Mouse (Mus musculus) retina, postnatal 7 days (tissue): ENCODE measurements around the gene Mlec.

ENCODE experiments used
- DNase-seq: peaks from one replicate; pipeline ENCODE4 v3.0.0-alpha.2; 2012; ENCODE audit warnings: low read depth, low spot score

The Mlec gene

DNA sequence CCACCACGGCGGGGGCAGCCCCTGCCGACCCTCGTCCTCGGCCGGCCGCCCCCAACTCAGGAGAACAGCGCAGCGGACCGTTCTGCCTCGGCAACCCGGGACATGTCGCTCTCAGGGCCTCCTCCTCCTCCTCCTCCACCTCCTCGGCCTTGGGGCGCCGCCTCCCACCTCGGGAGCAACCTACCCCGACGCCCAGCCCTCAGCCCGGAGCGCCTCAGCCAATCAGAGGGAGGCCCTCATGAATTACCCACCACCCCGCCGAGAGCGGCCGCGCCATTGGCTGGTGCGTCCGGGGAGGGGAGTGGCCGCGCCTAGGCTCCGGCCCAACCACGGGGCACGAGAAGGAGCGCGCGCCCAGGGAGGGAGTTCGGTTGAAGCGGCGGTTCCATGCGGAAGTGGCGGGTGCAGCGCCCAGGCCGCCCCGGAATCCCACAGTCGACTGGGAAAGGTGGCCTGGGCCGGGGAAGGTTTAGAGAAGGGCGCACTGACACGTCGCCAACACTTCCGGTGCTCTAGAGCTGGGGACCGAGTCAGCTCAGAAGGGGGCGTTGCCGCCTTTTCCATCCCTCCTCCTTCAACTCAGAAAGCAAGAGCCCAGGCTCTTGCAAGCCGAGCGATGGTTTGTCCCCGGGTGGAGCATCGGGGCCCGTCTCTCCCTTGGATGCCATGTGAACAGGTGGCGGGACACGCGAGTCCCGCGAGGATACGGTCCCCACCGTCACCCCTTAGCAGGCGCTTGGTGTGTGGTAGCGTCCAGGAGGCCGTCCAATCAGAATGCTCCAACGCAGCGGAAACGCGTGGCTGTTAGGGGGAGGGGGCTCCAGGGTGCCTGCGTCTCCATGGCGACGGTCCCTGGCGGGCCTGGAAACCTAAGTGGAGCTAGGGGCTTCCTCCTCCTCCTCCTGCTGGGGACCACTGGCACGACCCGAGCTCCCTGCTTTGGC is at the start of gene Mlec:
TSS of gene Mlec (minus strand) at position 140 of the 944 bp plus-strand sequence.
- DNase-seq = peak; percentile 96

DNA sequence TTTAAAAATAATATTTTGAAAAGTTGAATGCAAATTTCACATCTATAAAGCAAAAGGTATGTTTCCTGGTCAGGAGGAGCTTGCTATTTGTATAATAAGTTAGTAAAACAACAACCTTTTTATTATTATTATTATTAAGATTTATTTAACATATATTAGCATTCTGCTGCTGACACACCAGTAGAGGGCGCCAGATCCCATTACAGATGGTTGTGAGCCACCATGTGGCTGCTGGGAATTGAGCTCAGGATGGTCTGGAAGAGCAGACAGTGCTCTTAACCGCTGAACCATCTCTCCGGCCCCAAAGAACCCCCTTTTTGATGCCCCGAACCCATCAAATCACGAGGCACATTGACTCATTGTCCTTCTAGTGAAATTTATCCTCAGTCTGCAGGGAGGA is 49.3 kb upstream of the Mlec start:
- no peak for DNase-seq

DNA sequence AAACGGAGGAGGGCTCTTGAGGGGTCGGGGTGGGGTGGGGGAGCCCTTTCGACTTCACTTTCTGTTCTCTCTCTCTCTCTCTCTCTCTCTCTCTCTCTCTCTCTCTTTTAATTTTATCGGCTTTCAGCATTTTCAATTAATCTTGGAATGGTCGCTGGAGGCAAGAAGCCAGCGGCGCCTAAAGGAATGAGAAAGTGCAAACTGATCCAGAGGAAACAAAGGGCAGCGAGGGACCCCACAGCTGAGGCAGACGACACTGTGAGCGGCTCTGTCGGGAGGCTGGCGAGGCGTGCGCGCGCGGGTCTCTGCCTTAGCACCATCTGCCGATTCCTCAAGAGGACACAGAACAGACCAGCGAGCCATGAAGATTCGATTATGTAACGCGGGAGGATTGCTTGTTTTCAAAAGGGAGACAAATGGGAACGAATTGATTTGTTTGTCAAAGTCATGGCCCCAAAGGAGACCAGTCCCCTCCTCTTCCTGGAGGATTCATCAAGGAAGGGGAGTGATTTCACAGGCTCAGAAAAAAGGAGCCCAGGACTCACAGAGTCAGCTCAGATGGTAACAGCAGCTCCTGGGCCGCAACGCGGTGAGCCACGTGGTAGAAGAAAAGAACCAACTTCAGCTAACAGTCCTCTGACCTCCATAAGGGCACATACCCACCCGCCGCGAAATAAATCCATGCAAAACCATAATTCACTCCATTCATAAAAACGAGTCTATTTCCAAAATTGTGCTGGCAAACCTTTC is 46.8 kb upstream of the Mlec start:
- DNase-seq = no peak

DNA sequence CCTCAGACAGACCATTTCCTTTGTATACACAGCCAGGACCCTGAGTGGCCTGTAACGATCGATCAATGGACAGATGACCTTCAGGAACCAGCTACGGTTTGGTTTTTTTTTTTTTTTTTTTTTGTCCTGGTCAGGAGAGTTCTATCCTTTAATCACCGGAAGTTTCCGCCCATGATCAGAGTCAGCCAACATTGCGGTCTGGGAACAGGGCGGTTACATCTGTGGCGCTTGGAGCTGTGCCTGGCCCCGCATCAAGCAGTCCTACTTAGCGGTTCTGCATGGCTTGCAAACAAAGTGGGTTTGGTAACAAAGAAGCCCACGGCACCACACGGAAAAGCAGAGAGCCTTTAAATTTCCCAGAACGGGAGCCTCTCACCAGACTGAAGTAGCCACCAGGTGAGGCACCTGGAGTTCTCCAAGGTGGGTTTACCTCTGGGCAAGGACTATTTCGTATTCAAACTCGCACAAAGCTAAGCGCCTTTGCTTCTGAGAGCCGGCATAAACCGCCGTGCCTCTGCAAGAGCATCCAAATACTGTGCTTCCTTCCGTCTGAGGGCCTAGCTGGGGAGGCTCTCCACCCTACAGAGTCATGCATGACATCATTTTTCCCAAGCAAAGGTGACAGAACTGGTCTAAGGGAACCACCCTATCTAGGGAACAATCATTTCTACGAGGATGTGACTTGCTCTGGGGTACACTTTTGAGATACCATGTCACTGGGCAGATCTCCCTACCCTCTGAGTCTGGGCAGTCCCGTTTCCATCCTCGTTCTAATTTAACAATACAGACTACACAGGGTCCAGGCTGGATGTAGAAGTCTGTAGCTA is 46.0 kb upstream of the Mlec start:
- DNase-seq = no peak

DNA sequence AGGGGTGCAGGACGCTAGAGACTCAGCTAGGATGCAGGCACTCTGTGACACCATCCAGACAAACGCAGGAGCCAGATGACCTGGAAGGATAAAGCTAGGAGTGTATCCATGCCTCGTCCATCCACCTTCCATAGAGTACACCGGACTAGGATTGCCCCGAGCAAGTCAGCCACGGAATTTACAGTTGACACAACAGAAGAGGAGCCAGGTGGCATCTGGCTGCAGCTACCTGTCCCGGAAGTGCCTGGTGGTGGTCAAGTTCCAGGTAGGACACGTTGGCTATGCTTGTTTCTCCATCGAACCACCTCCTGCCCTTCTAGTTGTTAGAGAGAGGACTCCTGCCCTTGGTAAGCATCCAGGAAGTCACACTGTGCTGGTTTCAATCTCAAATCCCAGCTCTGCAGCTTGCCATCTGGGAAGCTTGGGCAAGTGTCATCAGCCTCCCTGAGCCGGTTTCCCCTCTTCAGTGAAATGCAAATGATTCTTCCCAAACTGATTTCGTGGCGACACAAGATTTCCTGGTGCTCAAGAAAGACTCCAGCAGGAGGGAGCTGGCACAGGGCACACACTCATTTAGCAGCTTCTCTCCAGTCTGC is 36.7 kb upstream of the Mlec start:
- DNase-seq = no peak

DNA sequence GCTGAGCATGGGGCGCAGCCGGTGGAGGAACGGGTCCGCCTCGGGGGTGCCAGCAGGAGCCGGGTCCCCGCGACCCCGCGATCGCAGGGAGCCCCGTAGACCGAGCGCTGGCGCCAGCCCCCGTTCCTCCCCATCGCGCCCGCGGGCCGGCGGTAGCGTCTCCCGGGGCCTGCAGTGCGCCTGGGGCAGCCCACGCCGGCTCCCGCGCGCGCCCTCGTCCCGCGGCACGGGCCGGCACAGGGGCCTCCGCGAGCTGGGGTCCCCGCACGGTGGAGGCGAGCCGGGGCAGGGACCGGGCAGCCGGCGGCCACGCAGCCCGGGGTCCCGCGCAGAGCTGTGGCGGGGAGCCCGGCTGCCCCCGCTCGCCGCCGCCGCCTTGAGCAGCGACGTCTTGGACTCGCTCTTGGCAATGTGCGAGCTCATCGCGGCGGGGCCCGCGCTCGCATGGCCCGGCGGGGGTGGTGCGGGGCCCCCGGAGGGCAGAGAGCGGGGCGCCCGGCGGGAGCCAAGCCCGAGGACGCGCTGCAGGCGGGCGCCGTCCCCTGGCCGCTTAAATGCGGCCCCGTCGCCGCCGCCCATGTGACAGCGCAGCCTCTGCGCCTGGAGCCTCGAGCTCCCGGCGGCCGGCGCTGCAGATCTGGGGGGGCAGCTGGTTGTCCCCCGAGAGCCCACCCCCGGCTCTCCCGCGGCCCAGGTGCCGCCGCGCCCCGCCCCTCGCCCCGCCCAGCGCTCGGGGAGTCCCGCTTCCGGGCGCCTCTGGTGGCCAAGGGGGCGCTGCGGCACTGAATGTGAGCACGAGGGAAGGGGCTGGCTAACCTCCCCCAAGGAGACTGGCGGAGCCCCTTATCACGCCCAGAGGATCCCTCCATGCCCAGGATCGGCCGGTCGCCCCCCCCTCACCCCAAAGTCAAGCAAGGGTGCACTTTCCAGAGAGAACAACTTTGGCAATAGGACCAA is 36.0 kb upstream of the Mlec start, which contains the start of gene Cabp1:
TSS of gene Cabp1 (minus strand) at position 713 of the 957 bp plus-strand sequence.
- DNase-seq = no peak

DNA sequence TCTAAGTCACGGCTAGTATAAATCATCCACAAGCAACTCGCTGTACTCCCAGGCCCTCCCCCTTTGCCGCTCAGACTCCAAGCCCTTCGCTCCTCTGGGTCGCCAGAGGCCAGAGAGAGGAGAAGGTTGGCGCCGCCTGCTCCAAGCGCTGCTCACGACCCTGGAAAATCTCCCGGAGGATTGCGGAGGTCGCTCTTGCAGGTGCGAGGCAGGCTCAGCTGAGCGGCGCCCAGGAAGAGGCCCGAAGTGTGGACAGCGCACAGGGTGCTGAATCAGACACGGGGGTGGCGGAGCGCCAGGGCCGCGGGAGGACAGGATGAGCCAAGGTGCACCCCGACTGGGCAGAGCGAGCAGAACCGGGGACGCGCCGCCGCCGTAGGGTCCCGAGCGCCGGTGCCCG is 35.2 kb upstream of the Mlec start:
- no peak for DNase-seq

DNA sequence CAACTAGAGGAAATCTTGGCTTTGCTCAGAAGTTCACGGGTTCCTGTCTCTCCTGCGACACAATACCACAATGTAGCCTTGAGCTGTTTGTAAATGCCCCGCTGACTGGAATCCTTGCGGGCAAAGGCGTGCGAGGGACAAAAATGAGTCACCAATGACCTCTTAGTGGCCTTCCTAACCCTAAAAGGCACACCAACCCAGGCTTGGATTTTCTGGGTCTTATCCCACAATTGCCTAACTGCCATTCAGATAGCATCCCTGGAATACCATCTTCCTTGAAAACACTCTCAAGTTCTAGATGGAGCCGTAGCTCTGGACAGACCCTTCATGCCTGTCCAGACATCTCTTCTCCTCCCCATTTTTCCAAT is 34.8 kb upstream of the Mlec start:
- DNase-seq = no peak

DNA sequence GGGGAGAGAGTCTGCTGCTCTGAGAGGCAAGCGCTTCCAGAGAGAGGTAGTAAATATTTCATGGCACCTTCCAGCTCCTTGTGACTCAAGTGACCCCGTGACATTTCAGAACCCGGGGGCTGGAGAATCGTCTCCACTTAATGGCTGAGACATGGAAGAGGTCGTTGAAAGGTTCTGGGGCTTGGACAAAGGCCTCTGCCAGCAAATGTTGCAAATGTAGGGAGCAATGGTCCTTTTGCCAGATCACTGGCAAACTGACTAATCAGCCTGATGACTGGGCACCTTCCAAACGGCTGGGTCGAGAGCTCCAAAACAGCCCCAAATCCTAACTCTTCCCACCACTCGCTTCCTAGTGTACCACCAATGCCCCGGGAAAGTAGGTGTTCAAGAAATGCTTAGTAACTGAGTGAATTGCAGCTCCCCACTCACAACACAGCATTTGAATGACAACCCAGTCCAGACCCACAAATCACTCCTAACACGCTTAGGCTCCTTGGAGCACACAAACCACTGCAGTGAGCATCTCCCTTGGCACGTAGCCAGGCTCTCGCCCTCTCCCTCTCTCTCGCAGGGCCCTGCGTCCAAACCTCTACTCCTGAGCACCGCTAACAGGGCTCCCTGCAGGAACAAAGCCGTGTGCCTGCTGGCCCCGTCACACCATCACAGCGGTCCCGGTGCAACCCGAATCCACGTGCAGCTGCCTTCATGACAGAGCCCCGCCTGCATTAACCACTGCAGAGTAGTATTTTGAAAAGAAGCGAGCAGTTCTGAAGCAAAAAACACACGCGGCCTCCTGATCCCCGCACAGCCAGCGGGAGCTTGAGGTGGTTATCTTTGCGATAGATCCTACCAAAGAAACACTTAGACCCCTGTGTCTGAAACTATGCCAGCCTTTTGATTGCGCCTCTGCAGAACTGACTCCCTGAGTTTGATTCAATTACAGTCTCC is 34.2 kb upstream of the Mlec start:
- no peak for DNase-seq

DNA sequence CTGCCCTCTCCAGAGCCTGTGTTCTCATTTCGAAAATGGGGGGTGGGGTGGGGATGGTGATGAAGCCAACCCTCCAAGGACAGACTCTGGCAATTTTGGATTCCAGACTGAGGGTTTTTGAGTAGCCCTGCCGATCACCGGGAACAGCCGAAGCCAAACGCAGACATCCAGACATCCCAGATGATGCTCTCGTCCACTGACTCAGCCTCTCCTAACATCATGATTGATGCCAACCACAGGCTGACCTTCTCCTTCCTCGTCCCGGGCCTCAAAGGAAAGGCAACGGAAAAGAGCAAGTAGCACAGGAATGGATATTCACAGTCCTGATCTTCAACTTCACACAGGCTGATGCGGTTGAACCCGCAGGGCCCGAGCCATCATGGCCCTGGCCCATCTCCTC is 32.1 kb upstream of the Mlec start:
- no peak for DNase-seq

DNA sequence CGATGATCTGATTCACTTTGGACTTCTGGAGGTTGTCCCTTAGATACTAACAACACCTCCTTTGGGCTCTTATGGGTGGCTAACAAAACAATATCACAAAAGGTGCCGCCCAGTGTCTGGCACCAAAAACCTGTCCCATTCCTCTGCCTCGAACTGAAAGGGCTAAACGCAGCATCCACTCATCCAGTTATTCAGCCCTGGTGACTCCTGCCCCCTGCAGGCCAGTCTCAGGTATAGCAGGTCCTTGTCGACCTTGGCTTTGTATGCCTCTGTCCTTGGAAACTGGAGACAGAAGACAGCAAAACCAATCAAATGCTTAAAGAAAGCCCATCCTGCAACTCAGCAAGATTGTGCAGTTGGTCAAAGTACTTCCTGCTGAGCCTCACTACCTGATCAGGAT is 30.8 kb upstream of the Mlec start:
- DNase-seq = no peak

DNA sequence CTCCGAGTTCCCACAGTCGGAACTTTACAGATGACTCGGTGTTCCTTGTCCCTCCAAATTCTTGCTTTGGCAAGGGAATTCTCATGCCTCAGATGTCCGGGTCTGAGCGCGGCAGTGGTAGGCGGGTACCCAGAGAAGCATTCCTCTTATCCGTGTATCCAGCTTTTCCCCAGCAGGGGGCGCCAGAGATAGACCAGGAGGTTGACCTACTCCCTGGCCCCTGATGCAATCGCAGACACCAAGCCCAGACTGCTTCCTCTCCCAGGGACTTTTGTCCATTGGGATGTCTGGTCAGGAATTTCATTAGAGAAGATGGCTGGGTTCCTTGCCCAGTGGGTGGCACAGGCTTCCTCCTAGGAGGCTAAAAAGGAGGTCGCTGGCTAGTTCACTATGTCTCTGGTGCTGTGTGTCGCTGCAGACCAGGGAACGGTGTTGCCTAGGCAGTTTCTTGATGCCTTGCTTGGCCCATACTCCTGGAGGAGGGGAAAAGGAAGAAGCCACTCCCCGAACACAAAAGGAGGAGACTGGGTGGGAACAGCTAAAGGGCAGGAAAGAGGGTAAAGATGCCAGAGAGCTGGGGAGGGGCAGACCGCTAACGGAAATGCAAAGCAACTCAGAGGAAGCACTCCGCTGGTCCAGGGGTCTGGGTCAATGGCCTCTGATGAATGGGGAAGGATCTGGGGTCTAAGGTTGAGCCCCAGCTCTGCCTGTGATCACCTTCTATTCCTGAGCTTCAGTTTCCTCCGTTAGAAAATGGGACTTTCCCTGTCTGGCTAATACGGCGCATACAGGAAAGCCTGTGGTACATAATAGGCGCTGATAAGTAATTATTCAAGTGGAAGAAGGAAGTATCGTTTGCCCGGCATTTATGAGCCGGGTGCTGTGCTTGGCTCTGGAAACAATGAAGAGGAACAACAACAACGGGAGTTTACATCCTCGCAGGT is 29.5 kb upstream of the Mlec start:
- peak; percentile 81 for DNase-seq

DNA sequence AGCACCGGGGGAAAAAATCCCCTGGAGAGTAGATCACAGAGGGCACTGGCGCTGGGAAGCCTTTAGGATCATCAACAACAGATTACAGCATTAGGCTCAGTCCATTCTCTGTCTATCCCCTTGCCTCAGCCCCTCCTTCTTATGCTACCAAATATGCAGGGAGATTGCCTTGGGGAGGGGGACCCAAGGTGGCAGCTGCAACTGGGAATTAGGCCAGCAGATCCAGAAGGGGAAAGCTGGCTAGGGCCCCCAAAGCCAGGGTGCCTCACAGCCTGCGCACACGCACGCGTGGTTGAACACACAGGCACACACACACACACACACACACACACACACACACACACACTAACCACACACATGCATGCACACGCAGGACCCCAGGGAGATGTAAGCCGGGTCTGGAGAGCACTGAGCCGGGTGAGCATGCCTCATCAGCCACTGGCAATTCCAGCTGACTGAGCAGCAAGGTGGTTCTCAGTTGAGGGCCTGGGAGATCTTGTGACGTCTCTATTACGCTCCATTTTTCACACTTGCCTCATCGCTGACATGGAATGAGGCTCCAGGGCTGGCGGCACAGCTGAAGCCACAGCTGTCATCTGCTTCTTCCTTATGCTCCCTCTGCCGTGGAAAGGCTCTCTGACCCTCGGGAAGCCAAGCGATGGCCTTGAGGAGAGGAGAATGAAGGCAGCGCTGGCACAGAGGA is 28.5 kb upstream of the Mlec start:
- DNase-seq = no peak

DNA sequence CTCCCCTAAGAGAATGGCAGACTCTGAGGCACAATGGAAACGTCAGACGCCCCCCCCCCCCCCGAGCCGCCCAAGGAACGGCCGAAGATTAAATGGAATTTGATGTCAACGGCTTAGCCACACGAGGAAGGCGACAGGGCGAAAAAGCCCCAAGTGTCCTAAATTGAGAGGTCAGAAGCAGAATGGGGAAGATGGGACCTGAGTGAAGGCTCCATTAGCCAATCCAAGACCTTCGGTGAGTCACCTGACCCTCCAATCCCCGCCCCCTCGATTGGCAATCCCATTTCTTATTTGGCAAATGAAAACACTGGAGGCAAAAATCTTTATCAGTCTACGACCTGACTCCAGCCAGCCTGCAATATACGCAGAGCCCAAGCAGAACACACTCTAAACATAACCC is 26.7 kb upstream of the Mlec start:
- DNase-seq = no peak

DNA sequence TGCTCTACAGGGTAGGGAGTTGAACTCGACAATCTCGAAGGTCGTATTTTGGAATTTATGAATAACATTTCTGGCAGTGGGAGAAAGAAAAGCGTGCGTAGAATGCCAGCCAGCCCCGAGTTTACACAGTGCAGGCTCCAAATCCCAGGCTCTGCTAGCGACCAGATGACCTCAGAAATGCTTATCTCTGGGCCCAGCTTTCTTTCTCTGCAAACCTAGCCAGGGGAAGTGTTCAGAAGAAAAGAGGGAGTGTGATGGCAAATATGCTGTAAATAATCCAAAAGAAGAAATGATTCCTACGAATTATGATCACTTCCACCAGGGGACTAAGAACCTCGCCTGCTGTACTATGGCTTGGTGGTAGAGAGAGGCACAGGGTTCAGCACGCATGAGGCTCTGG is 25.5 kb upstream of the Mlec start:
- DNase-seq = no peak

DNA sequence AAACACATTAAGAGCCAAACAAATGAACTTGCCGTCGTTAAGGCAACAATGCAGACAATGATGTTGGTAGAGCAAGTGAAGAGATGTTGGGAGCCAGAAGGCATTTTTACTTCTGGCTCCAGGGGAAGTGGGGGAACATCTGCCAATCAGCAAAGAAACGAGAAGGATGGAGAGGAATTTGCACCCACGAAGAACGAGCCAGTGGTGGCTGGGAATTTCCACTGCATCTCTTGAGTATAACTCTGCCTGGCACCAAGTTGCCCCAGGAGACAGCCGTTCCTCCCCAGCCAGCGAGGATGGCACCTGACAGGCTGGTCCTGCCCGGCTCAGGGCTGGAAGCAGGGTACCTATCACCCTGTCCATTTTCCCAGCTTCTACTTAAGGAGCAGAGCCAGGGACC is 24.9 kb upstream of the Mlec start:
- DNase-seq = no peak

DNA sequence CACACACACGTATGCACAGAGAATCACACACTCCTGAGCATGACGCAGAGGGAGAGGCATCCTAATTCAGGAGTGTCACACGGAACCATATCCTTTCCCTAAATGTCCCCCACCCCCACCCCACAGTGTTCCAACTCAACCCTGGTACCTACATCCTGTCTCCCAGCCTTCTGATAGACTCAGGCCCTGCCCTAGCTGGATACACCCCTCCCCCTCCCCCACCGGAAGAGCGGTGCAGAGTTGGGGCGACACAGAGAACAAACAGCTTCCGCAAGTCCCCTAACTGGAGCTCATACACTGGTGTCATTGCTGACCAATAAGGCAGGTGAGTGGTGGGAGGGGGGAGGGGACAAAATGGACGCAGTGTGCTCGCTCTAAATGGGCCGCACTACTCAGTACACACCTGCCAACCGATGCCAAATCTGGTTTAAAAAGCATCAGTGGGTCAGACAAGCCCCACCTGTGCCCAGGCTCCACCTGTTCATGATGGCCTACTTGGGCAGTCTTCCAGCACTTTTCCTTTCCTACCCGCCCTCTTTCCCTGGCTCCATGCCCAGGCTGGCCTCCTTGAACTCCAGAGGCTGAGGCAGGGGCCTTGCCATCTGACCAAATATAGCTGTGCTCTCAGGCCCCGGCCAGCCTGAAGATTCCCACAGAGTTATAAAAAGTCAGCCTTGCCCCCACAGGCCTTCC is 23.4 kb upstream of the Mlec start:
- no peak for DNase-seq
